Mouse (Mus musculus) heart, embryonic 16.5 days (tissue): ENCODE data around the gene Rapgefl1. TPM values are rescaled to one million over a fixed set of nuclear protein-coding genes. Genes with fewer than 3 reads are reported as not detected.
A peak's percentile ranks its signal among the peaks of the same experiment; 100 is the strongest.

Experiments
- ATAC-seq: fragments of 200-750 bp; cut with Nextera tagmentation; replicated peaks from 2 replicates; pipeline ENCODE4 v1.8.0; 2017; ENCODE audit warnings: moderate number of reproducible peaks; ENCODE audit not compliant: insufficient read depth, low FRiP score; ENCODE audit errors: extremely low read depth
- H3K27ac ChIP-seq: fragments of 300-500 bp; sonication (generic); 2 replicates; pipeline ENCODE4 v1.5.1; 2014; ENCODE audit warnings: mild to moderate bottlenecking, low read length, control low read depth, moderate library complexity
- H3K27me3 ChIP-seq: fragments of 300-500 bp; sonication (generic); 2 replicates; pipeline ENCODE4 v1.6.1; 2014; ENCODE audit warnings: low read length, mixed read lengths; ENCODE audit not compliant: control insufficient read depth, insufficient read depth
- H3K36me3 ChIP-seq: fragments of 300-500 bp; sonication (generic); 2 replicates; pipeline ENCODE4 v1.6.1; 2014; ENCODE audit not compliant: control insufficient read depth, insufficient read depth
- H3K4me1 ChIP-seq: fragments of 300-500 bp; sonication (generic); 2 replicates; pipeline ENCODE4 v1.6.1; 2014; ENCODE audit warnings: low read length, mixed read lengths; ENCODE audit not compliant: control insufficient read depth, insufficient read depth
- H3K4me2 ChIP-seq: fragments of 300-500 bp; sonication (generic); 2 replicates; pipeline ENCODE4 v1.6.1; 2014; ENCODE audit warnings: low read depth, mild to moderate bottlenecking, control low read depth, low read length
- H3K4me3 ChIP-seq: fragments of 300-500 bp; sonication (generic); 2 replicates; pipeline ENCODE4 v1.5.1; 2014; ENCODE audit warnings: mild to moderate bottlenecking, control low read depth, low read length
- H3K9ac ChIP-seq: fragments of 300-500 bp; sonication (generic); 2 replicates; pipeline ENCODE4 v1.6.1; 2014; ENCODE audit warnings: low read length, control low read depth
- H3K9me3 ChIP-seq: fragments of 300-500 bp; sonication (generic); replicated peaks from 2 replicates; pipeline ENCODE4 v1.6.1; 2016; ENCODE audit warnings: low read length; ENCODE audit not compliant: control insufficient read depth
- WGBS: fragments of 180-500 bp; shearing (Covaris S2); extraction: QIAGEN DNeasy Blood & Tissue Kit; methylation state at CpG from one replicate; pipeline ENCODE4 v1.1.7; 2014; 5-methylcytosine and 5-hydroxymethylcytosine counted together
- polyA plus RNA-seq: library from polyadenylated mRNA; unstranded; fragments of >200 nt; fragmentation: Nextera tagmentation; extraction: Ambion mirVana; gene quantifications from 2 replicates; pipeline ENCODE4 v1.2.1, GENCODE M21; 2015

Rapgefl1 gene
- polyA plus RNA-seq, 1 experiment from 2014 or later, result 1.0 TPM

DNA sequence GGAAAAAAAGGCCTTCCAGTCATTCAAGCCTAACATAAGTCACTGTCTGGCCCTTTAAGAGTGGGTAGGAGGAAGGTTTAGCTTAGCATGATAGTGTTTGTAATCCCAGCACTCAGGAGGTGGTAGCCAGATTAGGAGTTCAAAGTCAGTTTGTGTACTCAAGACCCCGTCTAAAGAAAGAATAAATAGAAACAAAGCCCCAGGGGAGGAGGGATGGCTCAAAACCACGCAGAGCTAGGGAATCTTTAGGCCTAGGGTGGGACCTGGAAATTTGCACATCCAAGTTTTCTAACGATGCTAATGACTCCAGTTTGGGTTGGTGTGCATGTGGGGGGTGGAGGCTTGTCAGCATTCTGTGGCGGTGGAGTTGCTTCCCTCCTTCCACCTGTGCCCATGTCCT, 44.5 kb upstream of the Rapgefl1 start:
- Histone ChIP-seq H3K4me2 (no peak overlapping the region), H3K4me3 (no peak overlapping the region), H3K27me3 (no peaks in the 10 kb centered on the region), H3K36me3 (no peaks in the 10 kb centered on the region), H3K9ac (no peak overlapping the region), H3K9me3 (no peaks in the 10 kb centered on the region), H3K27ac (no peak overlapping the region), H3K4me1 (peaks cover 31% of the 10 kb centered on the region)
- no peak for ATAC-seq
- WGBS, result 20% methylated on average over 4 of the region's 4 CpGs

DNA sequence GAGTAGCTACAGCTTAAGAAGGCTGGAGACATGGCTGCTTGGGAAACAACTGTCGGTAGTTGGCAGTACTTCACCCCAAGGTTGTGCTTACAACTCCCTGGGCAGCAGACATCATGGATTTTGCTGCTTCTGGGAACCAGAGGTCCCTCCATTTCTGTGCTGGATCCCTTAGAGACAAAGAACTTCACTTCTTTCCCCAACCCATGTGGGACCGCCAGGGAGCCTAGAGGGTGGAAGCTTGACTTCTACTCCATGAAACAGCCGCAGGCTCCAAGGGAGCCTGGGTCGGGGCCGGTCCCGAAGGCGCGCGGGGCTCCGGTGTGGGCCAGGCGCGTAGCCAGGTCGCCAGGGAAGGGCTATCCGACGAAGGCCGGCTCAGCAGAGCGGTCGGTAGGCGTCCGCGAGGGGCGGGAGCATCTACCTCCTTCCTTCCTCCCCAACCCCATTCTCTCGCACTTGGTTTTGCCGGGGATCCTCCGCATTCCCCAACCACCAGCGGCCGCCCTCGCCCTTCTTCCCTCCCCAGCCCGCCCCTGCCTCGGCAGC, 42.0 kb upstream of the Rapgefl1 start:
- H3K9me3 ChIP-seq, result no peaks in the 10 kb centered on the region
- peak overlapping the region; percentile 81 for H3K4me2 ChIP-seq
- H3K9ac ChIP-seq, result peak overlapping the region; percentile 100
- peak; percentile 58 for ATAC-seq
- H3K27me3 ChIP-seq, result no peaks in the 10 kb centered on the region
- WGBS, result 0% methylated on average over 29 of the region's 30 CpGs
- peaks cover 6% of the 10 kb centered on the region for H3K36me3 ChIP-seq
- H3K4me1 ChIP-seq, result peaks cover 27% of the 10 kb centered on the region
- peak overlapping the region; percentile 100 for H3K27ac ChIP-seq
- H3K4me3 ChIP-seq, result peak overlapping the region; percentile 100

DNA sequence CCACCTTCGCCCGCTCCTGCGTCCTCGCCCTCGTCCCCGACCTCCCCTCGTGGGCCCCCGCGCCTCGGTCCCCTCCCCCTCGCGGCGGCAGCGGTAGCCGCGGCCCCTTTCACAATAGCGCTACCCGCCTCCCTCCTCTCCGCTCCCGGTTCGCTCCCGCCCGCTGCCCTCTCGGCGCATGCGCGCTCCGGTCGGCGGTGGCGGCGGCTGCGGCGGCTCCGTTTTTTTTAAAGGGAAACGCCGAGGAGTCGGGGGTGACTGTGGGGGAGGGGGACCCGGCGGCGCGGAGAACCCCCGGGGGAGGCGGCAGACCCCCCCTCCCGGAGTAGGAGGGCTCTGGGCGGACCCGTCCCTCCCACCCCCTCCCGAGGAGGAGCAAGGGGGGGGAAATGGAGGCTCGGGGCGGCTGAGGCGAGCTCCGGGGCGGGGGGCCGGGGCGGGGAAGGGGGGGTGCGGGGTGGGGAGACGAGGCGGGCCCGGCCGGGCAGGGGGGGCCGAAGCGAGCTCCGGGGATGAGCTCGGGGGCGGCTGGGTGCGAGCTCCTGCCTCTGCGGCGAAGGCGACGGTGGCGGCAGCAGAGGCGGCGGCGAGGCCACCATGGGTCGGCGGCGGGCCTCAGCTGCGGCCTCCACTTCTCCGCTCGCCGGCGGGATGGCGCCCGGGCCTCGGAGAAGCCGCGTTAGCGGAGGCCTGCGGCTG, 41.4 kb upstream of the Rapgefl1 start, which contains the start of gene Msl1:
Msl1 (plus strand) TSS at position 502 of the 699 bp plus-strand sequence.
- Histone ChIP-seq H3K9me3 (no peaks in the 10 kb centered on the region), H3K27me3 (no peaks in the 10 kb centered on the region), H3K27ac (peak within 1 kb of the TSS; percentile 100), H3K4me2 (peak within 1 kb of the TSS; percentile 81), H3K36me3 (peaks cover 11% of the 10 kb centered on the region), H3K4me1 (peaks cover 22% of the 10 kb centered on the region), H3K4me3 (peak within 1 kb of the TSS; percentile 100), H3K9ac (peak within 1 kb of the TSS; percentile 100)
- ATAC-seq, result peak; percentile 71
- under 1% methylated on average over 64 of the region's 89 CpGs for WGBS

DNA sequence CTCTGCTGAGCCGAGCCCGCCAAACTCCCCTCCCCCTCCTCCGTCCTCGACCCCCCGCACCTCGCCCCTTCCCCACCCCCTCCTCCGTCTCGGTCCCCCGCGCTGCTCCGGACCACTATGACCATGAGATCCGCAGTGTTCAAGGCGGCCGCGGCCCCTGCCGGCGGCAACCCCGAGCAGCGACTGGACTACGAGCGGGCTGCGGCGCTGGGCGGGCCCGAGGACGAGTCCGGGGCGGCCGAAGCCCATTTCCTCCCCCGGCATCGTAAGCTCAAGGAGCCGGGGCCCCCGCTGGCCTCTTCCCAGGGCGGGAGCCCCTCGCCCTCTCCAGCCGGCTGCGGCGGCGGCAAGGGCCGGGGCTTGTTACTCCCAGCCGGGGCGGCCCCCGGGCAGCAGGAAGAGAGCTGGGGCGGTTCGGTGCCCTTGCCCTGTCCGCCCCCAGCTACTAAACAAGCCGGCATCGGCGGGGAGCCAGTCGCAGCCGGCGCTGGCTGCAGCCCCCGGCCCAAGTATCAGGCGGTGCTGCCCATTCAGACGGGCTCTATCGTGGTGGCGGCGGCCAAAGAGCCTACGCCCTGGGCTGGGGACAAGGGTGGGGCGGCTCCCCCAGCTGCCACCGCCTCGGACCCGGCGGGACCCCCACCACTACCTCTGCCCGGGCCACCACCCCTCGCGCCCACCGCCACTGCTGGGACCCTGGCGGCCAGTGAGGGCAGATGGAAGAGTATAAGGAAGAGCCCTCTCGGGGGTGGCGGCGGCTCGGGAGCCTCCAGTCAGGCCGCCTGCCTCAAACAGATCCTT, 40.7 kb upstream of the Rapgefl1 start:
- Histone ChIP-seq H3K27ac (peak overlapping the region; percentile 100), H3K27me3 (no peaks in the 10 kb centered on the region), H3K4me3 (peak overlapping the region; percentile 100), H3K9ac (peak overlapping the region; percentile 100), H3K36me3 (peaks cover 17% of the 10 kb centered on the region), H3K9me3 (no peaks in the 10 kb centered on the region), H3K4me1 (peaks cover 22% of the 10 kb centered on the region), H3K4me2 (peak overlapping the region; percentile 81)
- peak; percentile 31 for ATAC-seq
- WGBS, result under 1% methylated on average over 68 of the region's 74 CpGs

DNA sequence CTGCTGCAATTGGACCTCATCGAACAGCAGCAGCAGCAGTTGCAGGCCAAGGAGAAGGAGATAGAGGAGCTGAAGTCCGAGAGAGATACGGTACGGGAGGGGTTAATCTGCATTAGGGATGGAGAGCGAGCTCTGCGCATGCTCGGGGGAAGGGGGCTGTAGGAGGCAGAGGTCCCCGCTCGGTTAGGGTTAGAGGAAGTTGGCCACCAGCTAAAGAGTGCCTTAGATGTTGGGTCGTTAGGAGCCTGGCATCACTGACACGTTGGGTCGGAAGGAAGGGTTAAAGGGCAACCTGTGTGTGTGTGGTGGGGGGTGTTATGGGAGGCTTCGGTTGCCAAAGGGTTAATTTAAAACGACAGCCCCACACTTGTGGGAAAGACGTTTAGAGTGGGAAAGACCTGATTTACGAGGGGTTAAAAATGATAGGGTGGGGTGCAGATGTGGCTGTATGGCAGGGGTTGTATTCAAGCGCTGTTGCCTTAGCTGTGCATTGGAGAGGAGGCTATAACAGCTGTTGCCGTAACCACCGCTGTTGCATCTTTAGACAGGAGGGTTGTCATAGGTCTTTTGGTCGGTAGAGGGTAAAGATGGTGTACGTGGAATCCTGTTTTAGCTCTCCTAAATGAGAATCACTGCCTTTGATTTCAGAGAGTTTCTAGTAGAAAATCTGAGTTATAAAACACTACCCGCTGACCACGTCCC, 39.9 kb upstream of the Rapgefl1 start:
- Histone ChIP-seq H3K4me1 (peaks cover 22% of the 10 kb centered on the region), H3K9ac (peak overlapping the region; percentile 100), H3K4me3 (peak overlapping the region; percentile 100), H3K27ac (peak overlapping the region; percentile 100), H3K36me3 (peaks cover 24% of the 10 kb centered on the region), H3K4me2 (peak overlapping the region; percentile 81), H3K27me3 (no peaks in the 10 kb centered on the region), H3K9me3 (no peaks in the 10 kb centered on the region)
- 1% methylated on average over 23 of the region's 23 CpGs for WGBS
- ATAC-seq, result peak; percentile 12; the same call in 1 of the 2 replicates

DNA sequence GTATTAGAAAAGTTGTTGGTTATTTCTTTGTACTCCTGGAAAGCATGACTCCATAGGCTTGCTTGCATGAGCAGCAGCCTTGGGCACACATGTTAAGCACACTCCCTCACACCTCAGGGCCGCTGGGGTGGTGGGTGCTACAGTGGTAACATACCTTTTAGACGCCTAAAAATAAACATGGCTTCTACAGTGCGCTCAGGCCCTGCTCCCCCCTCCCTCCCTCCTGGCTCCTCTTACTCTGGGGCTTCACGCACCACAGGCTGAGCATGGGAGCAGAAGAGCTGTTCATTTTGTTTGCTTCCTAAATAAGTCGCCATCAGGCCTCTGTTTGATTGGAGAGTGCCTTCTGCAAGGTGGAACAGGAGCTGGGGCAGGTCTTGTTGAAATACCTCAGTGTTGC, 39.3 kb upstream of the Rapgefl1 start:
- Histone ChIP-seq H3K36me3 (peaks cover 31% of the 10 kb centered on the region), H3K4me1 (peaks cover 22% of the 10 kb centered on the region), H3K4me3 (peak overlapping the region; percentile 100), H3K27ac (peak overlapping the region; percentile 100), H3K4me2 (peak overlapping the region; percentile 81), H3K9me3 (no peaks in the 10 kb centered on the region), H3K27me3 (no peaks in the 10 kb centered on the region), H3K9ac (peak overlapping the region; percentile 100)
- WGBS, result under 1% methylated on average over 5 of the region's 5 CpGs
- ATAC-seq, result no peak; the same call in 1 of the 2 replicates

DNA sequence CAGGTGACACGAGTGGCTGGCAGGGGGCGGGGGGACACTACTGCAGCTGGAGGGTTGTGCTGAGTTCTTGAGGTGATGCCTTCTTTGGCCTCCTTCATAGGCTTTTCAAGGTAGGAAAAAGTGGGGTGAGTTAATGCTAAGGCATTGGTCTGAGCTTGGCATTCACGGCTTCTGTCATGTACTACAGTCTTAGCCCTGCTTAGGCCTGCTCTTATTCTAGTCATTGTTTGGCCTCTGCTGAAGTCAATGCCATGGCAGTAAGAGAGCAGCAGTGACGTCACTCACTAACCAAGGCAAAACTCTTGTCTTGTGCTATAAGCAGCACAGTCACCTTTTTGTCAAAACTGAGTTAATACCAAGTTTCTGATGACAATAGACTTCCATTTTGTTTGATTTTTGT, 38.7 kb upstream of the Rapgefl1 start:
- Histone ChIP-seq H3K4me2 (peak overlapping the region; percentile 81), H3K27me3 (no peaks in the 10 kb centered on the region), H3K9ac (peak overlapping the region; percentile 100), H3K4me1 (peaks cover 22% of the 10 kb centered on the region), H3K4me3 (peak overlapping the region; percentile 100), H3K27ac (peak overlapping the region; percentile 100), H3K36me3 (peaks cover 37% of the 10 kb centered on the region), H3K9me3 (no peaks in the 10 kb centered on the region)
- WGBS, result 21% methylated on average over 4 of the region's 4 CpGs
- ATAC-seq, result no peak

DNA sequence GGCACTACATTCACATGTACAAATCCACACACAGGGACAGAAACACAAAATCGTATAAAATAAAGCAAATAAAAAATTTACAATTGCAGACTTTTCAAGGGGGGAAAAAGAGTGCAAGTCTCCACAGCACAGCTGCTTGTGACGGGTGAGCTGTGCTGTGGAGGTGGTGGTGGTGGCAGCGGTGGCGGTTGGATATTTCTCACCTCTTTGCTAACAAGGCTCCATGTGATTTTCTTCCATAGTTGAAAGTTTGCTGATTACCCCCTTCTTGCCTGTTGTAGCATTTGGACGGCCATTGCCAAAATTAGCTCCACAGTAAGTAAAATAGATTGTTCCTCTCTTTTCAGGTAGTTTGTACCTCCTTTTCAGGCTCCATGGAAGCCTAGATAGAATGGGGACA, 32.0 kb upstream of the Rapgefl1 start, which contains the start of gene Casc3:
Casc3 (plus strand) TSS at position 301 of the 400 bp plus-strand sequence.
- Histone ChIP-seq H3K27me3 (no peaks in the 10 kb centered on the region), H3K36me3 (peaks cover 63% of the 10 kb centered on the region), H3K4me1 (peaks cover 18% of the 10 kb centered on the region), H3K4me2 (no peak within 1 kb of the TSS), H3K9ac (peak within 1 kb of the TSS; percentile 42; the same call in 1 of the 2 replicates), H3K4me3 (no peak within 1 kb of the TSS), H3K27ac (peak within 1 kb of the TSS; percentile 43; the same call in 1 of the 2 replicates), H3K9me3 (no peaks in the 10 kb centered on the region)
- no peak for ATAC-seq
- 92% methylated on average over 5 of the region's 5 CpGs for WGBS
